Mouse (Mus musculus): Measurements from ENCODE around the gene Gcnt7.
A peak's percentile ranks its signal among the peaks of the same experiment; 100 is the strongest.

The Gcnt7 gene

GRCm38 (mm10) chr2:172460647-172461046 is 2.3 kb upstream of the Gcnt7 start:
- DNase-seq (ENCODE audit: low read depth, low spot score): peak; percentile 82

GRCm38 (mm10) chr2:172452458-172452857 is 5.9 kb downstream of the Gcnt7 start:
- DNase-seq (ENCODE audit: low read depth, low spot score): no peak

DNA sequence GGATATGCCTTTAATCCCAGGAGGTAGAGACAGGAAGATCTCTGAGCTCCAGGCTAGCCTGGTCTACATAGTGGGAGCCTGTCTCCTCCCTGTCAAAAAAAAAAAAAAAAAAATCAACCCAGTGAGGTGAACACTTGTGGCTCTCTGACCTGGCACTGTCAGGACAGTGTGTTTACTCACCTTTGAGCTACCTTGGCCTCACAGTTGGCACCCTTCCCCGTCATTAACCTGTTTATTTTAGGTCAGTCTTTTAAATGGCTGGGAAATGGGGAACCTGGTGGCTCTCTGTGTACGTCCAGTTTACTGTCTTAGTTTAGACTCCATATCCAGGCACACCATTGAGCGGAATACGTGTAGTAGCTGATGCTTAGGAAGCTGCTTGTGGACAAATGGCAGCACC is 6.4 kb downstream of the Gcnt7 start:
- no peak for DNase-seq (ENCODE audit: low read depth, low spot score)

GRCm38 (mm10) chr2:172450640-172451039 is 7.8 kb downstream of the Gcnt7 start:
- DNase-seq (ENCODE audit: low read depth, low spot score): no peak

DNA sequence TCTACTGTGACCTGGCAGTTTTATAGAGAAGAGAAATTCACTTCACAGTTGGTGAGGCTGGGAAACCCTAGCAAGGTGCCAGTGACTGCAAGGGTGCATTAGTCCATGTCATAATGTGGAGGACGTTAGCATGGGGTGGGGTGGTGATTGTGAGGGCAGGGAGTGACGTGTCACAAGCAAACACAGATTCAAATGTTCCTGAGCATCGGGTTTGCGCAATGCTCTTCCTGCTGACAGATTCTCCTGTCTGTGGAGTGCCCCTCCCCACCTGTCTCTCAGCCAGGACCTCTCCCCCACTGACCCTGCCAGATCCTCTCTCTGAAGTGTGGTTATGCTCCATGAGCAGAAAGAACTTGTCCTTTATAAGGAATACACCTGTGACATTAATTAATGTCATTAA is 10.1 kb downstream of the Gcnt7 start:
- DNase-seq (ENCODE audit: low read depth, low spot score): no peak

GRCm38 (mm10) chr2:172447317-172447716 is 11.1 kb downstream of the Gcnt7 start:
- peak; percentile 53 for DNase-seq (ENCODE audit: low read depth, low spot score)

- no peak for DNase-seq (ENCODE audit: low read depth, low spot score)
Measured at GRCm38 (mm10) chr2:172445617-172446016, 12.8 kb downstream of the Gcnt7 start.

DNA sequence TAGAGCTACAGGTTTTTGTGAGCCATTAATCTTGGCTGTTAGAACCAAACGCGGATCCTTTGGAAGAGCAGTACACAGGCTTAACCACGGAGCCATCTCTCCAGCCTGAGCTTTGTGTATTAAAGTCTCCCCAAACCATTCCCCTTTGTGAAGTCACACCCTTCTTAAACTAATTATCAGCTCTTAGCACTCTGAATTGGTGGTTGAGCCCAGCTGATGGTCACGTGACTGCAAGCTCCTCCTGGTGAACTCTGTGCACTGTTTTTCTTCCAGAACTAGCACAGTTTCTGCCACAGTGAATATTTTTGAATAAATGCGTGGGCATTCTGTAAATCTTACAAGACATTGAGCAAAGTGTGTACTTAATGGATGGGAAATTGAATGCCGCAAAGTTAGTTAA is 17.2 kb downstream of the Gcnt7 start:
- DNase-seq (ENCODE audit: low read depth, low spot score): peak; percentile 57

DNA sequence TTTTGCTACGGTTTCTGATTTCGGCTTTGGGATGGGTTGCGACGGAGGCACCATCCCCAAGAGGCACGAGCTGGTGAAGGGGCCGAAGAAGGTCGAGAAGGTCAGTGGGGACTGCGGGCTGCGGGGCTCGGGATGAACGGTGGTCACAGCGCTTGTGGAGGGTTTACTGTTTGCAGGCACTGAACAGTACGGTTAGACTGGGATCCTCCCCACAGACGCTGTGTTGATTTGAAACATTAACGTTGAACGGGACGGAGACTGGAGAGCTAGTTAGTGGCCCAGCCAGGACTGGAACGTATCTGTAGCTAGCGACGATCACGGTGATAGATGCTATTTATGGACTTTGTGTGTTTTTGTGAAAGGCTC is 17.8 kb downstream of the Gcnt7 start:
- no peak for DNase-seq (ENCODE audit: low read depth, low spot score)

DNA sequence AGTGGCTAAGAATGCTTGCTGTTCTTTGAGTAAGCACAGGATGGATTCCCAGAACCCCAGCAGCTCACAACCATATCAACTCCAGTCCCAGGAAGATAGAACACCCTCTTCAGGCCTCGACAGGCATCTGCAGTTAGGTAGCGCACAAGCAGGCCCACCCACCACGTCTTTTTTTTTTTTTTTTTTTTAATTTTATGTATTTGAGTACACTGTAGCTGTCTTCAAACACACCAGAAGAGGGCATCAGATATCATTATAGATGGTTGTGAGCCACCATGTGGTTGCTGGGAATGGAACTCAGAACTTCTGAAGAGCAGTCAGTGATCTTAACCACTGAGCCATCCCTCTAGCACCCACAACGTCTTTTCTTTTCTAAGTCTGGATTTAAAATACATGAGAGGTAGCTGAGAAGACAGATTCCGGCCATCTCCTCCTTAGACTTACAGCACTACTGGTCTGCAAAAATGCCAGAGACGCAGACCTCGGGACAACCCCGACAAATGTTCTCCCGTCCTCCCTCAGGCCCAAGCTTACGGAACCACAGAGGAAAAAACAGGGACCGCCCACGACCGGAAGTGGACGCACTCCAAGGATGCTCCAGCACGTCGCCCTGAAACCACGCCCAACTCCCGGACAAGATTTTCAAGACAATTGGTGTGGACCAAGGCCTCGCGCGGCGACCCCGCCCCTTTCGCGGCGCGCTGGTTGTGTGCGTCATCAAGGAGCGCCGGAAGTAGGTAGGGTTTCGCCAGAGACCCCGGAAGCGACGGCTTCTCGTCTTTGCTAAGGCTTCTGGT is 18.4 kb downstream of the Gcnt7 start, which contains the start of gene Rtf2:
TSS of gene Rtf2 (plus strand) at position 714 of the 797 bp plus-strand sequence.
- DNase-seq (ENCODE audit: low read depth, low spot score): peak; percentile 100

GRCm38 (mm10) chr2:172437371-172437952 is 20.9 kb downstream of the Gcnt7 start:
- no peak for DNase-seq (ENCODE audit: low read depth, low spot score)

DNA sequence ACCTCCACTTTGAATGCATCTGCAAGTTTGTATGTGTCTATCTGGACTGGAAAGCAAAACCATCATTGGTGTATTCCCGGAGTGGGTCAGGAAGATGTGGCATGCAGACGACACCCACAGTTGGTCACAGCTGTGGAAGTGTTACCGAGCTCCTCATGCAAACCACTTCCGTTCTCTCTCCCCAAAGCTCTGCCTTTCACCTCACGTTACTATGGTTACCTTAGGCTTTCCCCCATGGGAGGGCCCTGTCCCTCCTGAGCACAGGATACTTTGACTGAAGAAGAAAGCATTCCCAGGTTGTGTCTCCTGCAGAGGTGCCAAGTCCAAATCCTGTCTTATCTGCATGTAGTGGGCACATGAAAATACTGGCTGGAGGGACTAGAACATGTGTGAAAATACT is 24.6 kb downstream of the Gcnt7 start:
- DNase-seq (ENCODE audit: low read depth, low spot score): no peak

DNA sequence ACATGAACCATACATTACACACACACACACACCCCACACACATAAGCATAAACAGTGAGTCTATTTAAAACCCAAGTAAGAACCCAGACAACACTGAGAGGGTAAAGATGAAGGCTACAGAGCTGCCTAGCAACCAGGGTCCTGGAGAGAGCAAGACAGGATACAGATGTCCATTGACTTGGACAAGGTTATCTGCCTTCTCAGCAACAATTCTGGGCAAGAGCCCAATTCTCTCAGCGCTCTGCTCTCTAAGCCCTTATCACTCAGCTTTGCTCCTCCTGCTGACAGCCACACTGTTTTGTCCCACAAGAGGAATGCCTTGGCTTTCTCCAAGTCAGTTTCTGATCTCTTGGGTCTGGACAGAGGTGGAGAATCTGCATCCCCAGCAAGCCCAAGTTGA is 27.8 kb downstream of the Gcnt7 start:
- peak; percentile 56 for DNase-seq (ENCODE audit: low read depth, low spot score)

- no peak for DNase-seq (ENCODE audit: low read depth, low spot score)
Measured at GRCm38 (mm10) chr2:172418208-172418607, 40.2 kb downstream of the Gcnt7 start.

GRCm38 (mm10) chr2:172416876-172417275 is 41.5 kb downstream of the Gcnt7 start:
- no peak for DNase-seq (ENCODE audit: low read depth, low spot score)

DNA sequence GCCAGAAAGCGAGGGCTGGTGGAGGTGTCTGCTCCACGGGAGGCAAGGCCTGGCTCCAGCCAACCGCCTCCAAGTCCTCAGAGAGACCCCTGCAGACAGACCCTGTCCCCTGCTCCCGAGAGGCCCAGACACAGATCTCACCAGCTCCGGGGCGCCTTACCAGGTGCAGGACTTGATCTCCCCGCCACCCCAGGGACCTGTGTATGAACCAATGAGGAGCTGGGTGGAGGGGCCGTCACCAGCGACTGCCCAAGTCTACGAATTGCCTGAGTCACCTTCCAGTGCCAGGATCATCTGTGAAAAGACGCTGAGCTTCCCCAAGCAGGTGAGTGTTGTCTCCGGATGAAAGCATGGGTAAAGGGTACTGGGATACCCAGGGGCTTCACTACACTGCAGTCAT is 42.2 kb downstream of the Gcnt7 start:
- no peak for DNase-seq (ENCODE audit: low read depth, low spot score)

DNA sequence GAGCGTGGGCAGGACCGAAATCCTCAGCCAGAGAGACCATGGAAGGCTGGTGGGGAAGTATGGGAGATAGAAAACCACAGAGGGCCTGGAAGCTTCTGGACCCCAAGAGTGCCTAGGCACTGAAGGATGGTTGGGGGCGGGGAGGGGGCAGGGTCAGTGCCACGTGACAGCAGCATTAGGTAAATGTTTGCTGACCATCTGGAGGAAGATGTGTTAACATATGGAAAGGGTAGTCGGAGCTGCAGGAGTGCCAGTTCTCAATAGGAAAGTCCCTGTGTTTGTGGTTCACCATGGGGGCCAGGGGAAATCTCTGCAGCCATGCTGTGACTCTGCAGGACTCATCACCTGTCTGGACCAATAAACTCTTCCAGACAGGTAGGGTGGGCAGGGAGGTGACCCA is 44.5 kb downstream of the Gcnt7 start:
- no peak for DNase-seq (ENCODE audit: low read depth, low spot score)

DNA sequence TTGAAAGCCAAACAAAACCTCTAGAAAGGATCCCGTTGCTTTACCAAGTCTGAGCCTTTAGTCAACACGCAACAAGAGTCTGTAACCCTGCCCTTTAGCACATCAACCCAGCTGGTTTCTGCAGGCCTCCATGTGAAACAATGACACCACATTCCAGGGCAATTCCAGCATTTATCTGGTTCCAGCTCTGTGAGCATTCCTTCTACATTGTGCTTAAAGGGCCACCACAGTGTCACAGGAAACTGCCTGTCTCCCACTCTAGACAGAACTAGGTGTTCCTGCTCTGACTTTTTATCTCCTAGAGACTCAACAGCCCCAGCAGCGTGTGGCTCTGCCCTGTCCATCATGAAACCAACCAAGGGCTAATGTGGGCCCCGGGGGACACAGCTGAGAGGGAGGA is 45.1 kb downstream of the Gcnt7 start:
- DNase-seq (ENCODE audit: low read depth, low spot score): peak; percentile 21

DNA sequence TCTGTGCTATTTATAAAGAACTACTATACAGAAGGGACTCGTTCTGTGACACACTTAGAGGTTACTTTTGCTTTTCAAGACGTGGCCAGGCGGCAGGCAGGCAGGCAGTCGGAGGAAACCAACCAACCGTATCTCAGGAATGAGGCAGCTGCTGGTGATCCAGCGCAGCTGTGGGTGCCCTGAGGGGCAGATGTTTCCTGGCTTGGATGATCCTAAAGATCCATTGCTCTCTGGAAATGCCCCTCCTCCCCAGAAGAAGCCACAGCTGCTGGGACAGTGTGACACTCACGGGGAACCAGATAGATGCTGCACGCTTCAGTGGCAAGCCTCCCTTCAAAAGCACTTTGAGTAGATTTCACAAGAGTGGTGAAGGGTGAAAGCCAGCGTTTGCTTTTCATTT is 45.9 kb downstream of the Gcnt7 start:
- no peak for DNase-seq (ENCODE audit: low read depth, low spot score)

DNA sequence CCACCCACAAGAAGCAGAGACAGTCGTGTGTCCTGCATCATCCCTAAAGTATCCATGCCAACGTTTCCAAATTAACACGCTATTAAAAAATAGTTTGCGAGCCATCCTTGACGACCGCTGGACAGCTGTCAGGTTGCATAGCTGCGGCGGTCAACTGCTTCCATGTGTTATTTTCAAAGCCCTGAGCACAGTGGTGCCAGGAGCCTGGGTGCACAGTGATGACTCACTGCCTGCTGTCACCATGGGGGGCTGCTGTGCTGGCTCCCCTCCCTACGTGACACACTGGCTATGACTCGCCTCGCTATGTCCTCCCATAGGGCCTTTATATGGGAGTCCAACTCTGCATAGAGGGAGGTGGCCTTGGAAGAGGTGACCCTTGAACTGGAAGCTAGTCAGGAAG is 47.3 kb downstream of the Gcnt7 start:
- DNase-seq (ENCODE audit: low read depth, low spot score): peak; percentile 51

DNA sequence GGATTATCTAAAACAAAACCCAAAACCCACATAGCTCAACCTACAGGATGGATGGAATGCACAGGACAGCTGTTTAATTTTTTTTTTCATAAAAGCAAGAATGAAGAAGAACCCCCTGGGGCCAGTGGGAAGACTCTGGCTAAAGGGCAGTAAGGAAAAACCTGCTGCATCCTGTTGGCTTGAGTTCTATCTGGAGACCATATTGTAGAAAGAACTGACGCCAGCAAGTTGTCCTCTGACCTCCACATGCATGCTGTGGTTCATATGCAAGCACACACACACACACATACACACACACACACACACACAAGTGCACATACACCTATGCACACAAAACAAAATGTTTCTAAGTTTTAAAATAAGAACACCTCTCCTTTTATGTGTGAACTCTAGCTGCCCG is 47.7 kb downstream of the Gcnt7 start:
- no peak for DNase-seq (ENCODE audit: low read depth, low spot score)

DNA sequence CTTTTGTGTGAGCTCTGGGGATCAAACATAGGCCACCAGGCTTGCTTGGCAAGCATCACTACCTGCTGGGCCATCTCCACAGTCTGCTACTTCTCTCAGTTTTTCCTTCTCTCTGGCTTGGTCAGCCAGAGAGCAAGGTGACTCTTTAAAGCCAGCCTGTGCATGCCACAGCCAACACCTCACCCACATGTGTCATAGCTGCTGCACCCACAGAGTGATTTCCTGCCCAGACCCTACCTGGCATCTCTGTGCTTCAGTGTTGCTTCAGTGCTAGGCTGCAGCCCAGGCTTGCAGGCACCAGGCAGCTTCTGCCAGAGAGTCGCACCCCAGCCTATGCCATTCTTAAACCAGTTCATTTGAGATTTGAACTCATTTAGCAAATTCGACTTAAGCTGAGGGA is 50.9 kb downstream of the Gcnt7 start:
- DNase-seq (ENCODE audit: low read depth, low spot score): no peak

GRCm38 (mm10) chr2:172406173-172406572 is 52.2 kb downstream of the Gcnt7 start:
- DNase-seq (ENCODE audit: low read depth, low spot score): no peak
